Mouse (Mus musculus): Measurements from ENCODE around the gene Fbxl8.

GRCm38 (mm10) chr8:105276292-105277120 lies 12.1 kb downstream of the Fbxl8 start:
- no peak for TF ChIP-seq CTCF (IDR thresholded peaks at IDR 0.05; ENCODE audit: control insufficient read depth, insufficient read depth, low read length)
- no peak for TF ChIP-seq POLR2A (IDR thresholded peaks at IDR 0.05; ENCODE audit: borderline replicate concordance, control insufficient read depth, low read depth, low read length)
